Mouse (Mus musculus) adrenal gland, adult 18-20 months (tissue): Measurements from ENCODE around the gene E2f2. TPM values are rescaled to one million over a fixed set of nuclear protein-coding genes. Genes with fewer than 3 reads are reported as not detected.

Experiments used
- DNase-seq, 2 experiments: peaks; one replicate each; pipeline ENCODE4 v3.0.0; 2021 to 2022; ENCODE audit warnings: low spot score in 2 of 2
- total RNA-seq, 2 experiments: library from RNA; stranded (reverse); gene quantifications; 1 replicate in 1 of 2; 2 replicates in 1 of 2; pipeline ENCODE4 v1.2.3; 2021

The E2f2 gene
- total RNA-seq, 2 experiments from 2014 or later = 1.9 to 3.2 TPM

DNA sequence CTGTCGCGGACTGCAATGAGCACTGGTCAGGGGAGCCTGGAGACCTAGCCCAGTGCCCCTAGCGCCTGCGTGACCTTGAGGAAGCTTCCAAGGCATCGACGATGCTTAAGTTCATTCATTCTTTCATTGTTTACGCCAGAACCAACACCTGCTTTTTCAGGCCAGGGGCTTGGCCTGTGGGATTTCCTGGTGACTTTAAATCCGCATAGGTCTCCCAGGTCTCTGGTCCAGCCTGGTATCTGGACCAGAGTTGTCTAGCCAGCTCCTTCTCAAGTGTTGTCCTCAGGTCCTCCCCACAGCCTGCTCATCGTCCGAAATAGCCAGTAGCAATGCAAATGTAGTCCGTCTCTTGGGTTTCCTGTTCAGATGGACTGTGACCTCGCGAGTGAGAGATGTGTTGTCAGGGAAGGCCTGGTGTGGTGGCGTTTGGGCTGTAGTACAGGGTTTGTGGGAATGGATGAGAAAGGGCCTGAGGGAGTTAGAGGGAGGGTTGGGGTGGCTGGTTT is 1.1 kb downstream of the E2f2 start:
- no peak for DNase-seq

GRCm38 (mm10) chr4:136174216-136175193 is 2.3 kb downstream of the E2f2 start:
- no peak for DNase-seq

DNA sequence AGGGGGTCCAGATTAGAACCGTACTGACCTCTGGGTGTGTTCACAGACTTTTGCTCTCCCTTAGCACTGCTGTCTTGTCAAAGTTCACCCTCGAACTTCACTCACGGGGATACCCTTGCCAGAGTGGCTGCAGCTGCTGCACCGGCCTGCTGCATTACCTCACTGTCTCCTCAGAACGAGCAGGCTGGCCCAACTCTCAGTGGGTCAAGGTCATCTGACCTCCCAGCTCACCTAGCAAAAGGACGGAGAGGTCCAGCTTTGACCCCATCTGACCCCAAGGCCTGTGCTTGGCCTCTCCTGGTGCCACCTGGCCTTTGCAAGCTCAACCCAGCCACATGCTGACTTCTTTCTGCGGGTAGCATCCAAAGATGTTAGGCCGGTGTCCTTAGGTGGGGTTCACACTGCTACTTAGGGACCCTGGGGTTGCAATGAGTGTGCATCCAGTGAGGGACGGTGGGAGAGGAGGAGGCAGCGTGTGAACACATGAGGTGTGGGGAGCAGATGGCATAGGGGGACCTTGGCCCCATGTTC is 3.9 kb downstream of the E2f2 start:
- DNase-seq = no peak

GRCm38 (mm10) chr4:136177244-136177611 is 5.0 kb downstream of the E2f2 start:
- DNase-seq = no peak

- peak in 1 of 2 experiments; percentile 48 for DNase-seq
These were observed 5.6 kb downstream of the E2f2 start for GRCm38 (mm10) chr4:136177612-136178474.

DNA sequence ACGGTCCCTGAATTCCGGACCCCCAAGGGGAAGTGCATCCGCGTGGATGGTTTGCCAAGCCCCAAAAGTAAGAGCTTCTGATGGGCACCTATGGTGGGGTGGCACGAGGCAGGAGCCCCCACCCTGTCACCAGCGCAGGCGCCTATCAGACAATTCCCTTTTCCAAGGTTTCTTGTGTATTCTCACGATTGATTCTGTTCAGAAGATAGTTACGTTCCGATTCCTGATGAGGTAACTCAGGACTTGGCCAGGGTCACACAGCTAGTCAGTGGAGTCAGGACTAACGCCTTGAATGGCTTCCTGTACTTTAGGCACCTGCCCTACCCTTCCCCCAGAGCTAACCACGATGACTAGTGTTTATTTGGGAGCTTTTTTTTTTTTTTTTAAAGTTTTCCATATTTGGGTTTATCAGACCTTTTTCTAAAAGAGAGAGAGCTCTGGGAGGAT is 6.3 kb downstream of the E2f2 start:
- DNase-seq = no peak

GRCm38 (mm10) chr4:136179456-136179855 is 7.3 kb downstream of the E2f2 start:
- DNase-seq = no peak

- peak; percentile 85 to 91 for DNase-seq
These were observed 7.8 kb downstream of the E2f2 start for GRCm38 (mm10) chr4:136179998-136180397.

GRCm38 (mm10) chr4:136180408-136181330 is 8.5 kb downstream of the E2f2 start:
- DNase-seq = peak; percentile 75 to 76

- no peak for DNase-seq
These were observed 9.2 kb downstream of the E2f2 start for GRCm38 (mm10) chr4:136181367-136181766.

GRCm38 (mm10) chr4:136185375-136185774 is 13.2 kb downstream of the E2f2 start:
- DNase-seq = no peak

GRCm38 (mm10) chr4:136186315-136186714 is 14.1 kb downstream of the E2f2 start:
- no peak for DNase-seq

- no peak for DNase-seq
These were observed 14.7 kb downstream of the E2f2 start for GRCm38 (mm10) chr4:136186739-136187472.

- DNase-seq = no peak
These were observed 17.0 kb downstream of the E2f2 start for GRCm38 (mm10) chr4:136188973-136189737.

DNA sequence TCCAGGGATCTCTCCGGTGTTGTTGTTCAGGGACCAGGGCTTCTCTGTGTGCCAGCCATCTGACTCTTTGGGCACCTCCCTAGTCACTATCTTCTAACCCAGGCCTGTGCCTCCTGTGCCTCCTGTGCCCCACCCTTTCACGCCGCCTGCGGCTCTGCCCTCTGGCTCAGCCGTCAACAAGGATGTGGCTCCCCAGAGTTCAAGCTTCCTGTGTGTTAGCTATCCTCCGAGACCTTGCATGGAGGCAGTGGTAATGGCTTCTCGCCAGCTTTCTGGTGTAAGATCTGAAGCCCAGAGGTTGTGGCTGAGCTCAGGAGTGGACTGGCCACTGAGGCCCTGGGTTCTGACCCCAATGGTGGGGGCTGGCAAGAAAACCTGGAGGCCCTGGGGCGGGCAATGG is 17.7 kb downstream of the E2f2 start:
- DNase-seq = no peak

GRCm38 (mm10) chr4:136193571-136193970 is 21.4 kb downstream of the E2f2 start:
- DNase-seq = no peak

GRCm38 (mm10) chr4:136195029-136195428 is 22.8 kb downstream of the E2f2 start:
- no peak for DNase-seq

DNA sequence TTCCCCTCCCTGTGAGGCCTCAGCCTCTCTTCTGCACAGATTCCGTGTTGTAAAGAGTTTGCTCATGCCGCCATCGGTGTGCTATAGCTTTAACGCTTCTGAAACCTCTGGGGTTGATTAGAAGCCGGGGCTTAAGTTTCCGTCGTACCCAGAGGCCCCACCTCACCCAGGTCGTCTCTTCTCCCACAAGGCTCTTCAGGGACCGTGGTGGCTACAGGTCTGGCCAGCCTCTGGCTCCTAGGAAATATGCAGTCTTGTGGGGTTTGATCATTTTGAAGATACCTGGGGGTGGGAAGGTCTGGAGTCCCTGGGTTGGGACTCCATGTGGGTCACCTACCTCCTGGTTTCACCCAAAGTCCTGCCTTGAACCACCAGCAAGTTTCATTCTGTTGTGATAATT is 23.4 kb downstream of the E2f2 start:
- no peak for DNase-seq

DNA sequence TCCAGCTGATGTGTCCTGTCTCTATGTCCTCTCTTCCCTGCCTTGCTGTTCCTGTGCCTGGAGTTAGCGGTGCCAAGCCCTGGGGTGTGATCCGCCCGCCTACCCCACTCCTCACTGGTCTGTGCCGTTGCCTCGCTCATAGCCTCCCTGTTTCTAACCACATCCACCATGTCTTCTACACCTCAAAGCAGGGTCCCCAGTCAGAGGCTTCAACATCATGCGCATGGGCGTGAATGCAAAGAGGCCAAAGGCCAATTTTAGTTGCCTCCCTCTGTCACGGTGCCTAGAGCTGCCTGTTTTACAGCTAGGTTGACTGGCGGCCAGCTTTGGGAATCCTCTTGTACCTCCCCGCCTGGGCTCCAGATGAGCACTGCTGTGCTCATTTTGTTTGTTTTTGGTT is 24.0 kb downstream of the E2f2 start:
- DNase-seq = no peak
